Mouse (Mus musculus) intestine, postnatal 0 days (tissue): ENCODE measurements around the gene Clybl. TPM values are rescaled to one million over a fixed set of nuclear protein-coding genes. Genes with fewer than 3 reads are reported as not detected.

Source experiments
- ATAC-seq: fragments of 200-750 bp; cut with Nextera tagmentation; 2 replicates; pipeline ENCODE4 v1.8.0; 2017; ENCODE audit warnings: mild to moderate bottlenecking, moderate TSS enrichment, moderate library complexity
- H3K27ac ChIP-seq: fragments of 300-500 bp; sonication (generic); 2 replicates; pipeline ENCODE4 v1.5.1; 2014; ENCODE audit warnings: mild to moderate bottlenecking, low read depth, low read length, moderate library complexity
- H3K27me3 ChIP-seq: fragments of 300-500 bp; sonication (generic); replicated peaks from 2 replicates; pipeline ENCODE4 v1.6.1; 2014; ENCODE audit warnings: low read length, mixed read lengths; ENCODE audit not compliant: control insufficient read depth, insufficient read depth
- H3K36me3 ChIP-seq: fragments of 300-500 bp; sonication (generic); 2 replicates; pipeline ENCODE4 v1.6.1; 2014; ENCODE audit warnings: mild to moderate bottlenecking, moderate library complexity; ENCODE audit not compliant: control insufficient read depth, insufficient read depth
- H3K4me1 ChIP-seq: fragments of 300-500 bp; sonication (generic); replicated peaks from 2 replicates; pipeline ENCODE4 v1.6.1; 2014; ENCODE audit warnings: antibody characterized with exemption, low read length, mixed read lengths; ENCODE audit not compliant: control insufficient read depth, insufficient read depth
- H3K4me2 ChIP-seq: fragments of 300-500 bp; sonication (generic); replicated peaks from 2 replicates; pipeline ENCODE4 v1.6.1; 2014; ENCODE audit warnings: low read depth, mild to moderate bottlenecking, moderate library complexity
- H3K4me3 ChIP-seq: fragments of 300-500 bp; sonication (generic); 2 replicates; pipeline ENCODE4 v1.5.1; 2014; ENCODE audit warnings: low read depth, low read length
- H3K9ac ChIP-seq: fragments of 300-500 bp; sonication (generic); 2 replicates; pipeline ENCODE4 v1.6.1; 2014; ENCODE audit warnings: mild to moderate bottlenecking, low read depth, low read length
- H3K9me3 ChIP-seq: fragments of 300-500 bp; sonication (generic); 2 replicates; pipeline ENCODE4 v1.6.1; 2016; ENCODE audit warnings: mixed run types; ENCODE audit not compliant: control insufficient read depth
- CTCF ChIP-seq: sonication (generic); IDR thresholded peaks from 2 replicates; pipeline ENCODE4 v1.5.1; 2016; ENCODE audit warnings: low read depth, mild to moderate bottlenecking, control low read depth, antibody characterized with exemption, moderate library complexity
- WGBS: fragments of 180-500 bp; shearing (Covaris S2); extraction: QIAGEN DNeasy Blood & Tissue Kit; methylation state at CpG from one replicate; pipeline ENCODE4 v1.1.7; 2014; 5-methylcytosine and 5-hydroxymethylcytosine counted together
- polyA plus RNA-seq: library from polyadenylated mRNA; unstranded; fragments of >200 nt; fragmentation: Nextera tagmentation; extraction: Ambion mirVana; gene quantifications from 2 replicates; pipeline ENCODE4 v1.2.1, GENCODE M21; 2015

Gene Clybl
- polyA plus RNA-seq, 1 experiment from 2014 or later: 22.2 TPM

DNA sequence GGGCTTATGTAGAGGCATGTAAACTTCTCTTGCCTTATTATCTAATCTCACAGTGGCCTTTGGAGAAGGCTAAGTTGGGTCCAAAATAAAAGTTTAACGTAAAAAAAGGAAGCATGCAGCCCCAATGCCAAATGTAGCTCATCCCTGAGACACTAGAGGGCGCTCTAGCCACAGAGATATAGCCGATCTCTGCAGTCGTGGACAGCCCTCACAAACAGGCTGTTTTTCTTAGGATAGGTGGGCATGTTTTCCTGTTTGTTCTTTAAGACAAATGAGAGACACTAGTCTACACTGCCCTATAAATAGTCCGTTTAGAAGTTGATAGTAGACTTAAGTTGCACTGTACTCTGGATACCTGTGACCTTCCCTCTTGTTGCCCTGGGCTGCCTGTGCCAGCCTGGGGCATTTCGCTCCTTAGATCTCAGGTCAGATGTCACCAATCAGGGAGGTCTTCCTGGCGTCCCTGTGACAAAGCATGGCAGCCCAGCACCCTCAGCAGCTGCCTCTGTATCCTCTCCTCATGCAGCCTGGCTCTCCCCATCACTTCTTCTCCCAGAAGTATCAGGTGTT lies 9.5 kb downstream of the Clybl start:
- Histone ChIP-seq H3K4me2 (no peak overlapping the region), H3K4me3 (no peak overlapping the region), H3K9ac (no peak overlapping the region), H3K27me3 (no peaks in the 10 kb centered on the region), H3K4me1 (no peaks in the 10 kb centered on the region), H3K9me3 (no peaks in the 10 kb centered on the region), H3K36me3 (no peaks in the 10 kb centered on the region), H3K27ac (no peak overlapping the region)
- ATAC-seq: no peak
- WGBS: 23% methylated on average over 7 of the region's 7 CpGs
- TF ChIP-seq CTCF: peak; percentile 89

DNA sequence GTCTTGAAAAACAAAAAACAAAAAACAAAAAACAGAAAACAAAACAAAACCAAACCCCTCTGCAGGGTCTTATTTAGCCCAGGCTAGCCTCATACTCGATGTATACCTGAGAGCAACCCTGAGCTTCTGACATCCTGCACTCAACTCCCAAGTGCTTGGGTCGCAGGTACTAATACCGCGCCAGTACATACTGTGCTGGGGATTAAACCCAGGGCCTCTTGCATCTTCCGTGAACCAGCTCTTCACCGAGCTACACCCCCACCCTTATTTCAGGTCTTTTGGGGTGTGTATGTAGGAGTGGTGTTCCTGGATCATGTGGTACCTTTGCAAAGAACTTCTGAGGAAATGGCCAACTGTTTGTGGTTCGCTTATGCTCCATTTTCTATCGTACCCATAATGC lies 13.1 kb downstream of the Clybl start:
- no peaks in the 10 kb centered on the region for H3K9me3 ChIP-seq
- no peak for ATAC-seq
- no peaks in the 10 kb centered on the region for H3K36me3 ChIP-seq
- H3K9ac ChIP-seq: no peak overlapping the region
- H3K27ac ChIP-seq: no peak overlapping the region
- H3K4me1 ChIP-seq: no peaks in the 10 kb centered on the region
- WGBS: 92% methylated on average over 8 of the region's 8 CpGs
- H3K27me3 ChIP-seq: no peaks in the 10 kb centered on the region
- TF ChIP-seq CTCF: no peak
- no peak overlapping the region for H3K4me3 ChIP-seq
- no peak overlapping the region for H3K4me2 ChIP-seq

DNA sequence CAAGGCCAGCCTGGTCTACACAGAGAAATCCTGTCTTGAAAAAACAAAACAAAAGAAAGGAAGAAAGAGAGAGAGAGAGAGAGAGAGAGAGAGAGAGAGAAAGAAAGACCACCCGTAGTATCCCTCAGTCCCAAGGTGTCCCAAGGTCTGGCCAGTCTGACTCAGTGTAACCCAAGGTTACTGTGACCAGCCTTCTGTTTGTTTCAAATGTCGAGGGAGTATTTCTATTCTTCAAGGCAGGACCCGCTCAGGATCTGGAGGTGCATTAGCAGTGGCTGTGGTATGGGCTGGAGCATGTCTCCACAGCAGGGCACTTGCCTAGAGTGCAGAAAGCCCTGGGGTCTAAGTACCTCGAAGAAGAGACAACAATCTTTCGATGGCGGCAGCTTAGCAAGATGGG lies 15.3 kb downstream of the Clybl start:
- Histone ChIP-seq H3K4me1 (no peaks in the 10 kb centered on the region), H3K4me2 (no peak overlapping the region), H3K9ac (no peak overlapping the region), H3K36me3 (no peaks in the 10 kb centered on the region), H3K27ac (no peak overlapping the region), H3K9me3 (no peaks in the 10 kb centered on the region), H3K4me3 (no peak overlapping the region), H3K27me3 (no peaks in the 10 kb centered on the region)
- TF ChIP-seq CTCF: no peak
- 76% methylated on average over 6 of the region's 6 CpGs for whole genome bisulfite sequencing
- ATAC-seq: no peak

DNA sequence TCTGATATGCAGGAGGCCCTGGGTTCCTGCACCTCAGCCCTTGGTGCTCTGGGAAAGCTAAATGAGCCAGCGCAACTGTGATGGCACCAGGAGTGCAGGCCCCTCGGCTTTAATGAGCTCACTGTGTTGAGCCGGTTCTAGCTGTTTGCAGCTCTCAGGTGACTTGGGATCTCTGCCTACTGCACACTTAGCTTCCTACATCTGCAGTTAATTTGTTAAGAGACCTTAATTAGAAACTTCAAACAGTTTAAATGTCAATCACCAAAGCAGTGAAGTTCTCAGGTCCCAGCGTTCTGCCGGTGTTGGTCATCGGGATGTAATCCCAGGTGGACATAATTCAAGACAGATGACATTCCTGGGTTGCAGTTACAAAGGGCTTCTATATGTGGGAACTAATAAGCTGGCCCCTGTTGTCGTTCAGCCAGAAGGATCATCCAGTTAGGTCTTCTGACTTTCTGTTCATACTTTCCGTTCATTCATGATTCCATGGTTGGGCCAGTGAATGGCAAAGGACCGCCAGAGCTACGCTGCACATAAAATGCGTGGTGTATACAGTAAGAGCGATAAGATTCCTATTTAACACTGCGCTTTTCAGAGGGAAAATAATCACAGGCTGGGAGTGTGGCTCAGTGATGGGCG lies 18.9 kb downstream of the Clybl start:
- Histone ChIP-seq H3K36me3 (no peaks in the 10 kb centered on the region), H3K27ac (no peak overlapping the region), H3K9me3 (no peaks in the 10 kb centered on the region), H3K27me3 (no peaks in the 10 kb centered on the region), H3K4me1 (no peaks in the 10 kb centered on the region), H3K9ac (no peak overlapping the region), H3K4me3 (no peak overlapping the region), H3K4me2 (no peak overlapping the region)
- WGBS: 85% methylated on average over 14 of the region's 14 CpGs
- no peak for ATAC-seq
- TF ChIP-seq CTCF: no peak

DNA sequence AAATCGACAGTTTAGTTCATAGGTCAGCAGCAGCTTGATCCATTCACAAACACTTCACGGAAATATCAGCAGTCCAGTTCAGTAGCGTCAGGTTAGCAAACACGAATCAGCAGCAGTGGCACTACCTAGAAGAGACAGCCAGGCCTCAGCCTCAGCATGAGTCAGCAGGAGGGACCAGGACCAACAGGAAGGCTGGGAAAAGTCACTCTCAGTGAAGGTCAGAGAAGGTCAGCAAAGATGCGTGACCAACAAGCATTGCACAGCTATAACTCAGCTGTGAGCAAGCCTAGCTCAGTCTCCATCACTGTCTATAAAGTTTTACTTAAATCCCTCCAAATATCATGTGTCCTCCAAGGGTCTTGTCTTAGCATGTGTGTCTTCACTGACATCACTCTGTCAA lies 27.7 kb downstream of the Clybl start:
- Histone ChIP-seq H3K9me3 (no peaks in the 10 kb centered on the region), H3K27ac (no peak overlapping the region), H3K9ac (no peak overlapping the region), H3K27me3 (no peaks in the 10 kb centered on the region), H3K4me3 (no peak overlapping the region), H3K4me2 (no peak overlapping the region), H3K36me3 (no peaks in the 10 kb centered on the region), H3K4me1 (no peaks in the 10 kb centered on the region)
- 55% methylated on average over 5 of the region's 5 CpGs for WGBS
- no peak for ATAC-seq
- no peak for TF ChIP-seq CTCF

DNA sequence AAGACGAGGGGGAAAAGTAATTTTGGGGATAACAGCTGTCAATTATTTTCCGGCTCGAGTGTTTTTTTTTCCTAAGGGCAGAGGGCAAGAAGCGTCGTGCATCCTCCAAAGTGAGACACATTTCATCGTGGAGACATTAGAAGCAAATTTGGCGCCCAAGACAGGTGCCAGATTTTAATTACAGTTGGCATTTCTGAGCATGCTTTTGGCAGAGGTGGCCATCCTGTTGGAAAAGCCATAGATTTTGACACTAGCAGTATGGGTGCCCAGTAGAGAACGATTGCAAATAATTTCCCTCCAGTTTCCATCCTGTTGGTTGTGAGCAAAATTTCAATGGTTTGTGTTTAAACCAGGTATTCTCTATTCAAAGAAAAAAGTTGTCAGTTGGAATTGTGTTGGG lies 32.1 kb downstream of the Clybl start:
- no peaks in the 10 kb centered on the region for H3K9me3 ChIP-seq
- no peak overlapping the region for H3K9ac ChIP-seq
- no peak overlapping the region for H3K4me2 ChIP-seq
- no peak for TF ChIP-seq CTCF
- H3K4me1 ChIP-seq: no peaks in the 10 kb centered on the region
- no peak overlapping the region for H3K4me3 ChIP-seq
- WGBS: 83% methylated on average over 8 of the region's 8 CpGs
- H3K36me3 ChIP-seq: no peaks in the 10 kb centered on the region
- ATAC-seq: no peak
- no peaks in the 10 kb centered on the region for H3K27me3 ChIP-seq
- no peak overlapping the region for H3K27ac ChIP-seq
